Mouse (Mus musculus): ENCODE measurements around the gene Nol4l. TPM values are rescaled to one million over a fixed set of nuclear protein-coding genes. Genes with fewer than 3 reads are reported as not detected.

Gene Nol4l
- total and polyA plus RNA-seq, 3 experiments: 4.4 to 7.1 TPM; not detected in 1

DNA sequence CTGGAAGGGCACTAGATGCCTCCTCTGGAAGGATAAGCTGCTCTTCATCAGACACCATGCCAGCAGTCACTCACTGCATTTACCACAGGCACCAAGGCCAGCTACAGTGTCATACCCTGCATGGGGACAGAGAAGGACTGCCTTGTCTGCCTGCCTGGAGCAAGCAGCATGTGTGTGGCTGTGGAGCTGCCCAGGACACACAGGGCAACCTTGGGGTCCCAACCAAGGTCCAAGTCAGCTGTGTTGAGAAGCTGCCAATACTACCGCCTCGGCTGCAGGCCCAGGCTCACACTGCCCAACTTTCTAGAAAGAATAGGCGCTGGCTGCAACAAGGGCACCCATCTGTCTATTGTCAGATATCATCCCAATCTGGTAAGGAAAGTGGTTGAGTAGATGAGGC lies 106.7 kb downstream of the Nol4l start:
- TF ChIP-seq ZNF384 (IDR thresholded peaks at IDR 0.05; ENCODE audit: low read depth, low read length) (no peak), EP300 (IDR thresholded peaks at IDR 0.05; ENCODE audit: low read depth in 1 of 2, low read length in 2 of 2) (no peak), POLR2A (IDR thresholded peaks at IDR 0.05; ENCODE audit: control insufficient read depth in 1 of 2, insufficient read depth in 1 of 2, low read depth in 1 of 2, low read length in 2 of 2, poor library complexity in 1 of 2) (no peak), SIN3A (IDR thresholded peaks at IDR 0.05; ENCODE audit: low read length) (no peak), MYB (IDR thresholded peaks at IDR 0.05; ENCODE audit: low read depth, low read length) (no peak), NELFE (IDR thresholded peaks at IDR 0.05; ENCODE audit: low read depth, low read length) (no peak), MAZ (IDR thresholded peaks at IDR 0.05; ENCODE audit: low read depth, low read length) (no peak), ZC3H11A (IDR thresholded peaks at IDR 0.05; ENCODE audit: low read depth, low read length) (no peak), CHD2 (IDR thresholded peaks at IDR 0.05; ENCODE audit: low read length) (no peak), CTCF (IDR thresholded peaks at IDR 0.05 in 2 of 3, conservative IDR thresholded peaks at IDR 0.05 in 1 of 3; ENCODE audit: control insufficient read depth in 1 of 3, insufficient read depth in 1 of 3, low read depth in 2 of 3, low read length in 3 of 3, poor library complexity in 1 of 3, severe bottlenecking in 1 of 3) (no peak), MAFK (IDR thresholded peaks at IDR 0.05; ENCODE audit: borderline replicate concordance, low read depth, low read length) (no peak), RAD21 (IDR thresholded peaks at IDR 0.05; ENCODE audit: low read depth, low read length) (no peak)

DNA sequence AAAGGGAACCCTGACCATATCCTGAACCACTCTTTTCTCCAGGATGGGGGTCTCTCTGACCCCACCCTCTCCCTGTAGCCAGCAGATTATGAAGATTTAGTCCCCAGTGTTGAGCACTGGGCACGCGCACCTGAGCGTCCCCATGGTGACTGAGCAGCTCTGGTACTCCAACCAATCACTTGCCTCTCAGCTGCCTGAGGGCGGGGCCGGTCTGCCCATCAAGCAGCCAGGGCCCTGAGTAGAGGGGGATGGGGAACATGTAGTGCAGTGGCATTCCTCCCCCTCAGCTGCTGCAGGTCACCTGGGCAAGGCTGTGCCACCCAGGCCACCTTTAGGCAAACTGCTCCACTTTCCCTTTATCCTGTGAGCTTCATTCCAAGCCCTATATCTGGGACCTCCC lies 107.7 kb downstream of the Nol4l start:
- no peaks in the 10 kb centered on the region for H3K9me3 ChIP-seq (replicated peaks; ENCODE audit: insufficient read depth, low read length)
- H3K27me3 ChIP-seq (ENCODE audit: control insufficient read depth in 1 of 2, insufficient read depth in 2 of 2, low read length in 2 of 2): no peaks in the 10 kb centered on the region
- TF ChIP-seq ZNF384 (IDR thresholded peaks at IDR 0.05; ENCODE audit: low read depth, low read length): no peak
- no peak for TF ChIP-seq MYC (IDR thresholded peaks at IDR 0.05; ENCODE audit: low read depth, low read length)
- TF ChIP-seq SIN3A (IDR thresholded peaks at IDR 0.05; ENCODE audit: low read length): no peak
- no peak for TF ChIP-seq CHD1 (IDR thresholded peaks at IDR 0.05; ENCODE audit: low read depth, low read length)
- TF ChIP-seq MEF2A (IDR thresholded peaks at IDR 0.05; ENCODE audit: extremely low read depth, insufficient replicate concordance, low read depth, low read length, poor library complexity, severe bottlenecking): no peak
- TF ChIP-seq TBP (IDR thresholded peaks at IDR 0.05; ENCODE audit: low read depth, low read length): no peak
- no peak for TF ChIP-seq UBTF (IDR thresholded peaks at IDR 0.05; ENCODE audit: borderline replicate concordance, insufficient read depth, low read depth, low read length)
- H3K27ac ChIP-seq (ENCODE audit: control insufficient read depth, low read depth, low read length): no peak overlapping the region
- no peaks in the 10 kb centered on the region for H3K4me1 ChIP-seq (ENCODE audit: control insufficient read depth in 1 of 2, insufficient read depth in 2 of 2, low read length in 2 of 2)
- H3K79me2 ChIP-seq (ENCODE audit: control insufficient read depth, insufficient read depth, low read length, poor library complexity): no peaks in the 10 kb centered on the region
- no peak for DNase-seq (ENCODE audit: low read depth, low spot score)
- no peaks in the 10 kb centered on the region for H3K36me3 ChIP-seq (ENCODE audit: control insufficient read depth in 1 of 2, insufficient read depth in 2 of 2, low read length in 2 of 2)
- H3K4me3 ChIP-seq (ENCODE audit: control insufficient read depth in 1 of 2, insufficient read depth in 1 of 2, low read depth in 2 of 2, low read length in 2 of 2): no peak overlapping the region
- no peak overlapping the region for H3K9ac ChIP-seq (ENCODE audit: control insufficient read depth, low read depth, low read length, poor library complexity, severe bottlenecking)

More for the DNA sequence above, 106.7 kb downstream of the Nol4l start:
- H3K79me2 ChIP-seq (ENCODE audit: control insufficient read depth, insufficient read depth, low read length, poor library complexity): no peaks in the 10 kb centered on the region
- no peaks in the 10 kb centered on the region for H3K36me3 ChIP-seq (ENCODE audit: control insufficient read depth in 1 of 2, insufficient read depth in 2 of 2, low read length in 2 of 2)
- H3K4me3 ChIP-seq (ENCODE audit: control insufficient read depth in 1 of 2, insufficient read depth in 1 of 2, low read depth in 2 of 2, low read length in 2 of 2): no peak overlapping the region
- H3K27me3 ChIP-seq (ENCODE audit: control insufficient read depth in 1 of 2, insufficient read depth in 2 of 2, low read length in 2 of 2): no peaks in the 10 kb centered on the region
- DNase-seq (ENCODE audit: low read depth, low spot score): no peak
- H3K27ac ChIP-seq (ENCODE audit: control insufficient read depth, low read depth, low read length): no peak overlapping the region
- H3K9me3 ChIP-seq (replicated peaks; ENCODE audit: insufficient read depth, low read length): no peaks in the 10 kb centered on the region
- no peak overlapping the region for H3K9ac ChIP-seq (ENCODE audit: control insufficient read depth, low read depth, low read length, poor library complexity, severe bottlenecking)
- no peaks in the 10 kb centered on the region for H3K4me1 ChIP-seq (ENCODE audit: control insufficient read depth in 1 of 2, insufficient read depth in 2 of 2, low read length in 2 of 2)

Data from MEL (cell line).